Mouse (Mus musculus): ENCODE results near the gene Ywhag. TPM values are rescaled to one million over a fixed set of nuclear protein-coding genes. Genes with fewer than 3 reads are reported as not detected.
A peak's percentile ranks its signal among the peaks of the same experiment; 100 is the strongest.

Ywhag gene
- total RNA-seq, 2 experiments from 2014 or later = 1,571 to 1,708 TPM

GRCm38 (mm10) chr5:135952830-135953229, 18.4 kb upstream of the Ywhag start:
- DNase-seq (ENCODE audit: low spot score in 2 of 2) = no peak

GRCm38 (mm10) chr5:135951660-135952059, 17.2 kb upstream of the Ywhag start:
- no peak for DNase-seq (ENCODE audit: low spot score in 2 of 2)

GRCm38 (mm10) chr5:135950710-135951412, 16.4 kb upstream of the Ywhag start:
- no peak for DNase-seq (ENCODE audit: low spot score in 2 of 2)

- no peak for DNase-seq (ENCODE audit: low spot score in 2 of 2)
Measured at GRCm38 (mm10) chr5:135946621-135947020, 12.2 kb upstream of the Ywhag start.

- DNase-seq (ENCODE audit: low spot score in 2 of 2) = peak in 1 of 2 experiments; percentile 31
Measured at GRCm38 (mm10) chr5:135945916-135946408, 11.5 kb upstream of the Ywhag start.

- DNase-seq (ENCODE audit: low spot score in 2 of 2) = no peak
Measured at GRCm38 (mm10) chr5:135942710-135943109, 8.3 kb upstream of the Ywhag start.

- no peak for DNase-seq (ENCODE audit: low spot score in 2 of 2)
Measured at GRCm38 (mm10) chr5:135940587-135940986, 6.2 kb upstream of the Ywhag start.

GRCm38 (mm10) chr5:135935641-135936190, 1.3 kb upstream of the Ywhag start:
- no peak for DNase-seq (ENCODE audit: low spot score in 2 of 2)

- DNase-seq (ENCODE audit: low spot score in 2 of 2) = no peak
Measured at GRCm38 (mm10) chr5:135935176-135935523, 734 bp upstream of the Ywhag start.

GRCm38 (mm10) chr5:135933900-135934441, 445 bp downstream of the Ywhag start:
- DNase-seq (ENCODE audit: low spot score in 2 of 2) = peak; percentile 76 to 84

- DNase-seq (ENCODE audit: low spot score in 2 of 2) = no peak
Measured at GRCm38 (mm10) chr5:135933222-135933899, 1.1 kb downstream of the Ywhag start.

- no peak for DNase-seq (ENCODE audit: low spot score in 2 of 2)
Measured at GRCm38 (mm10) chr5:135932359-135932758, 2.1 kb downstream of the Ywhag start.

GRCm38 (mm10) chr5:135931526-135931925, 2.9 kb downstream of the Ywhag start:
- no peak for DNase-seq (ENCODE audit: low spot score in 2 of 2)

GRCm38 (mm10) chr5:135929685-135930424, 4.6 kb downstream of the Ywhag start:
- no peak for DNase-seq (ENCODE audit: low spot score in 2 of 2)

GRCm38 (mm10) chr5:135923901-135924300, 10.5 kb downstream of the Ywhag start:
- no peak for DNase-seq (ENCODE audit: low spot score in 2 of 2)

- no peak for DNase-seq (ENCODE audit: low spot score in 2 of 2)
Measured at GRCm38 (mm10) chr5:135919902-135920301, 14.5 kb downstream of the Ywhag start.

- DNase-seq (ENCODE audit: low spot score in 2 of 2) = no peak
Measured at GRCm38 (mm10) chr5:135918593-135918992, 15.8 kb downstream of the Ywhag start.

- no peak for DNase-seq (ENCODE audit: low spot score in 2 of 2)
Measured at GRCm38 (mm10) chr5:135918059-135918437, 16.4 kb downstream of the Ywhag start.

GRCm38 (mm10) chr5:135917327-135918058, 16.9 kb downstream of the Ywhag start:
- no peak for DNase-seq (ENCODE audit: low spot score in 2 of 2)

GRCm38 (mm10) chr5:135916601-135917000, 17.8 kb downstream of the Ywhag start:
- DNase-seq (ENCODE audit: low spot score in 2 of 2) = no peak
